Mouse (Mus musculus): Measurements from ENCODE around the gene Ankrd23.
A peak's percentile ranks its signal among the peaks of the same experiment; 100 is the strongest.

The Ankrd23 gene

GRCm38 (mm10) chr1:36513310-36513709 is 23.4 kb downstream of the Ankrd23 start:
- no peak for DNase-seq

GRCm38 (mm10) chr1:36512966-36513280 is 23.8 kb downstream of the Ankrd23 start:
- no peak for DNase-seq

DNA sequence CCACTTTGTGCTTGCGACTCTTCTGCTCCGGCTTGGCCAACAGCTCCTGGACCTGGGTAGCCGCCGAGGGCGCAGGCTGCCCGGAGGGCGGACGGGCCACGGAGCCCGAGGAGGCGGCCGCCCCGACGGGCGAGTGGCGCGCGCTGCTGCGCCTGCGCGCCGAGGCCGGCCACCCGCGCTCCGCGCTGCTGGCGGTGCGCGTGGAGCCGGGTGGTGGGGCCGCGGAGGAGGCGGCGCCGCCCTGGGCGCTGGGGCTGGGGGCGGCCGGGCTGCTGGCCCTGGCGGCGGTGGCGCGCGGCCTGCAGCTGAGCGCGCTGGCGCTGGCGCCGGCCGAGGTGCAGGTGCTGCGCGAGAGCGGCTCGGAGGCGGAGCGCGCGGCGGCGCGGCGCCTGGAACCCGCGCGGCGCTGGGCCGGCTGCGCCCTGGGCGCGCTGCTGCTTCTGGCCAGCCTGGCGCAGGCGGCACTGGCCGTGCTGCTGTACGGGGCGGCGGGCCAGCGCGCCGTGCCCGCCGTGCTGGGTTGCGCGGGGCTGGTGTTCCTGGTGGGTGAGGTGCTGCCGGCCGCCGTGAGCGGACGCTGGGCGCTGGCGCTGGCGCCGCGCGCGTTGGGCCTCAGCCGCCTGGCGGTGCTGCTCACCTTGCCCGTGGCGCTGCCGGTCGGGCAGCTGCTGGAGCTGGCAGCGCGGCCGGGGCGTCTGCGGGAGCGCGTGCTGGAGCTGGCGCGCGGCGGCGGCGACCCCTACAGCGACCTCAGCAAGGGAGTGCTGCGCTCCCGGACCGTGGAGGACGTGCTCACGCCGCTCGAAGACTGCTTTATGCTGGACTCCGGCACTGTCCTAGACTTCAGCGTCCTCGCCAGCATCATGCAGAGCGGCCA is 24.4 kb downstream of the Ankrd23 start:
- DNase-seq, result peak; percentile 78

GRCm38 (mm10) chr1:36511289-36512021 is 25.2 kb downstream of the Ankrd23 start, which contains the start of gene Cnnm3:
Gene Cnnm3, plus strand, starts transcription at chr1:36511867.
- peak; percentile 100 for DNase-seq

GRCm38 (mm10) chr1:36508238-36508637 is 28.4 kb downstream of the Ankrd23 start:
- no peak for DNase-seq

- peak; percentile 91 for DNase-seq
Measured at GRCm38 (mm10) chr1:36501261-36501660, 35.4 kb downstream of the Ankrd23 start.

DNA sequence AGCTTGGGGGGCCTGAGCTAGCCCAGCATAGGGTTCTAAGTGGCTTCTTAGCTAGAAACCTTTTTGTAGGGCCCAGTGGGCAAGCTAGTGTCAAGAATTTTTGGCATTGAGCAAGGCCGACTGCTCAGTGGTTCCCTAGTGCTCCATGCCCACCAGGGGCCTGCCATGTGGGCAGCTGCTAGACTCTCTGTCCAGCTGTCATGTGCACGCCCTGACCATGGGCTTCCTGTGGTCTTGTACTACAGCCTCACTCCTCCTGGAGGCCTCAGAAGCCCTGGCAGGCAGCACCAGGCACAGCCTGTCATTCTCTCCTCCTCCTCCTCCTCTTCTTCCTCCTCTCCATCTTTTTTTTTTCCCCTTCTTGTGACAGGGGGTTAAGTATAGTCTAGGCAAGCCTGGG is 39.4 kb downstream of the Ankrd23 start:
- no peak for DNase-seq

GRCm38 (mm10) chr1:36496719-36497118 is 40.0 kb downstream of the Ankrd23 start:
- DNase-seq, result peak; percentile 32

DNA sequence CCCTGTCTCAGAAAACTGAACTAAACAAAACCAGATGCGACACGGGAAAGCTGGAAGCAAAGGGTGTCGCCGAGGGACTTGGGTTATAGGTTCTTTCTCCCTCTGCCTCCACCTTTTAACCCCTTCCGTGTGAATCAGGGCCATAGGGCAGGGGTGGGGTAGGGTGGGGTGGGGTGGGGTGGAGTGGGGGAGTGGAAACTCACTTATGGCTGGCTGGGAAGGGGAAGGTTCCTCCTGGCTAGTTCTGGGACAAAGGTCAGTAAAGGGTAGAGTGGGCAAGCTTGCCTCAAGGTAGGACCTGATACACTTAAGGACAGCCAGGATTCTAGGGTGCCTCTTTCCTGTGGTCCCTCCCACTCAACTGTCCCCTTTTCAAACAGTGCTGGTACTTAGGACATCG is 43.4 kb downstream of the Ankrd23 start:
- DNase-seq, result no peak

- DNase-seq, result no peak
Measured at GRCm38 (mm10) chr1:36492416-36493139, 44.1 kb downstream of the Ankrd23 start.

- no peak for DNase-seq
Measured at GRCm38 (mm10) chr1:36489661-36490060, 47.0 kb downstream of the Ankrd23 start.

DNA sequence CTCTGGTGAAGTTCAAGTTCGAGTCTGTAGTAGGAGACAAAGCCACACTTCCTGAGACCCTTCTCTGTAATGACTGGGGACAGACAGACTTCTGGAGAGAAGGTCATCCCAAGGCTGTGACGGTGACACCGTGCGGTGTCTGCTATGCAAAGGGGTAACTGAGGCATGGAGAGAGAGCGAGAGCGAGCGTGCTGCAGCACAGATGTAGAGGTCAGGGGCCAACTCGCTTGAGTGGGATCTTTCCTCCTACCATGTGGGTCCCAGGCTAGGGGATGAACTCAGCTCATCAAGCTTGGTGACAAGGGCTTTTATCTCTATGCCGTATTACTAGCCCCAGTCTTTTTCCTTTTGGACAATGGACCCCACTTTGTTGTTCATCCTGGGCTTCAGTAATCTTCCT is 49.6 kb downstream of the Ankrd23 start:
- no peak for DNase-seq

DNA sequence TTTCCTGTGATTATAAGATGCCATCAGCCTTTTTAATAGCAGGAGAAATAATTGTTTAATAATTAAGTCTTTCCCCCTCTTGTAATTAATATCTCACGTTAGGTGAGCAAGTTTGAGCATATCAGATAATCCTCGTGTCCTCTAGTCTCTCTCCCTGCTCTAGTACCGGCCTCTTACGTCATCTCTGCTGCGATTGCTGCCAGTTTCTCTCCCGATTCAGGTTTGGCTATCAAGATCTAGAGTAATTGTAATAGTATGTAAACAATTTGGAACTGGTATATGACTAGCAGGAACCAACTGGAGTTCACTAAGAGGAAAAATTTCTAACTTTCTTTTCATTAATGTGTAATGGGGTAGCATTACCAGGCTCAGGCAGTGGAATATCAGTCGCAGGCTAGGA is 51.6 kb downstream of the Ankrd23 start:
- DNase-seq, result no peak

DNA sequence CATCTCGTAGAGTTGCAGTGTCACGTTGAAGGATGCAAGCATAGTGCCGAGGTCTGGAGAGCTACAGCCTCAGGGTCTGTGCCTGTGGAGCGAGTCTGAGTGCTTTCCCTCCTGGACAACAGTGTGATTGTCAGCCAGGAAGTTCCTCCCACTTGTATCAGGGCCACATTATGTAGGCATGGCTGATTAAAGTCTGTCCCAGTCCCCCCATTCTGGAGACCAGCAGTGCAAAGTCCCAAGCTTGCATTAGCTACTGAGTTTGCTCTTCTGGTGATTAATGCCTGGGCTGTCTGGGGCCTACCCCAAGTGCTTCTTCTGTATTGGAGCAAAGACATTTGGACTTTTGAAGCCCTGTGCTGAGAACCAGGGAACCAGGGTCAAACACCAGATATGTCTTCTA is 52.9 kb downstream of the Ankrd23 start:
- DNase-seq, result no peak

All from thymus, postnatal 4 days (tissue).